Comparison of ENCODE assay signal across 31 mouse cellular contexts in genomic region chr17:47706196-47706595, GRCm38 (mm10). TPM values are rescaled to one million over a fixed set of nuclear protein-coding genes. Genes with fewer than 3 reads are reported as not detected.
DNase-seq lines count a peak whose midpoint lies in the region; ATAC-seq and TF ChIP-seq lines count a peak whose summit lies in the region.
"Had no signal": no experiment of that assay in that cellular context is flagged by ENCODE, and none has a peak within 500 bp of the region (broad histone marks: within the 10 kb centered on the region; RNA-seq: fewer than 3 reads in every experiment).

No protein-coding gene starts in this region.

- no peak overlapping the region for H3K27ac ChIP-seq in embryonic facial prominence, embryonic 14.5 days (replicated peaks; ENCODE audit: low read depth, low read length)
- no peak overlapping the region for H3K27ac ChIP-seq in embryonic facial prominence, embryonic 10.5 days (replicated peaks)
- H3K27ac ChIP-seq in heart, postnatal 0 days (ENCODE audit: low read depth) = no peak overlapping the region
- no peak overlapping the region for H3K27ac ChIP-seq in kidney, embryonic 14.5 days (ENCODE audit: low read depth, low read length)
- H3K27ac ChIP-seq: embryonic facial prominence, embryonic 15.5 days; gastrocnemius, adult 2 months; hindbrain, embryonic 15.5 days; intestine, embryonic 15.5 days; kidney, embryonic 15.5 days; layer of hippocampus, adult 2 months; liver, embryonic 14.5 days; stomach, embryonic 15.5 days had no signal

- no peaks in the 10 kb centered on the region for H3K4me1 ChIP-seq in embryonic facial prominence, embryonic 14.5 days (ENCODE audit: control insufficient read depth, insufficient read depth, low read length)
- peaks cover 29% of the 10 kb centered on the region for H3K4me1 ChIP-seq in embryonic facial prominence, embryonic 10.5 days
- H3K4me1 ChIP-seq in heart, postnatal 0 days (ENCODE audit: control insufficient read depth, insufficient read depth) = no peaks in the 10 kb centered on the region
- peaks cover 6% of the 10 kb centered on the region; the same call in 1 of the 2 replicates for H3K4me1 ChIP-seq in kidney, embryonic 14.5 days (ENCODE audit: control insufficient read depth, insufficient read depth, low read length)
- H3K4me1 ChIP-seq: hindbrain, embryonic 15.5 days had no signal

- H3K36me3 ChIP-seq in embryonic facial prominence, embryonic 14.5 days (ENCODE audit: control insufficient read depth, insufficient read depth, low read length) = peaks cover 26% of the 10 kb centered on the region
- H3K36me3 ChIP-seq in embryonic facial prominence, embryonic 10.5 days (replicated peaks) = peaks cover 35% of the 10 kb centered on the region
- H3K36me3 ChIP-seq in heart, postnatal 0 days (replicated peaks; ENCODE audit: control insufficient read depth, insufficient read depth, low read length) = peaks cover 19% of the 10 kb centered on the region; the same call in 1 of the 2 replicates
- peaks cover 20% of the 10 kb centered on the region; the same call in 1 of the 2 replicates for H3K36me3 ChIP-seq in kidney, embryonic 14.5 days (ENCODE audit: control insufficient read depth, insufficient read depth, low read length)
- H3K36me3 ChIP-seq: intestine, embryonic 15.5 days had no signal

- H3K4me3 ChIP-seq in embryonic facial prominence, embryonic 14.5 days (ENCODE audit: low read depth, low read length) = no peak overlapping the region
- H3K4me3 ChIP-seq in embryonic facial prominence, embryonic 10.5 days = no peak overlapping the region
- H3K4me3 ChIP-seq in heart, postnatal 0 days (ENCODE audit: low read depth, low read length) = no peak overlapping the region
- no peak overlapping the region for H3K4me3 ChIP-seq in kidney, embryonic 14.5 days (ENCODE audit: low read length)
- H3K4me3 ChIP-seq: embryonic facial prominence, embryonic 15.5 days; gastrocnemius, adult 2 months; hindbrain, embryonic 15.5 days; intestine, embryonic 15.5 days; kidney, embryonic 15.5 days; layer of hippocampus, adult 2 months; limb, embryonic 15.5 days; stomach, embryonic 15.5 days had no signal

- H3K9ac ChIP-seq in embryonic facial prominence, embryonic 14.5 days (ENCODE audit: low read depth, low read length) = no peak overlapping the region
- H3K9ac ChIP-seq in heart, postnatal 0 days (replicated peaks; ENCODE audit: low read depth, low read length) = no peak overlapping the region
- no peak overlapping the region for H3K9ac ChIP-seq in kidney, embryonic 14.5 days (ENCODE audit: low read depth, low read length)
- H3K9ac ChIP-seq: embryonic facial prominence, embryonic 15.5 days; hindbrain, embryonic 15.5 days; intestine, embryonic 15.5 days; kidney, embryonic 15.5 days; limb, embryonic 15.5 days; liver, embryonic 14.5 days; stomach, embryonic 15.5 days had no signal

- WGBS in embryonic facial prominence, embryonic 14.5 days = 50% methylated on average over 1 of the region's 1 CpGs
- WGBS in embryonic facial prominence, embryonic 10.5 days = 69% methylated on average over 1 of the region's 1 CpGs
- WGBS in heart, postnatal 0 days = 60% methylated on average over 1 of the region's 1 CpGs
- 57% methylated on average over 1 of the region's 1 CpGs for WGBS in kidney, embryonic 14.5 days

- H3K9me3 ChIP-seq in embryonic facial prominence, embryonic 14.5 days (ENCODE audit: control insufficient read depth, low read length) = no peaks in the 10 kb centered on the region
- no peaks in the 10 kb centered on the region for H3K9me3 ChIP-seq in embryonic facial prominence, embryonic 10.5 days
- no peaks in the 10 kb centered on the region for H3K9me3 ChIP-seq in heart, postnatal 0 days (replicated peaks; ENCODE audit: control insufficient read depth, low read length)
- H3K9me3 ChIP-seq in kidney, embryonic 14.5 days (ENCODE audit: control insufficient read depth, low read length) = no peaks in the 10 kb centered on the region
- H3K9me3 ChIP-seq: embryonic facial prominence, embryonic 15.5 days; hindbrain, embryonic 15.5 days; intestine, embryonic 15.5 days; kidney, embryonic 15.5 days; limb, embryonic 15.5 days; stomach, embryonic 15.5 days had no signal

- H3K4me2 ChIP-seq in embryonic facial prominence, embryonic 14.5 days (ENCODE audit: low read depth, low read length) = no peak overlapping the region
- no peak overlapping the region for H3K4me2 ChIP-seq in heart, postnatal 0 days (ENCODE audit: low read depth, low read length)
- no peak overlapping the region for H3K4me2 ChIP-seq in kidney, embryonic 14.5 days (replicated peaks; ENCODE audit: low read depth, low read length)
- H3K4me2 ChIP-seq: embryonic facial prominence, embryonic 15.5 days; hindbrain, embryonic 15.5 days; intestine, embryonic 15.5 days; kidney, embryonic 15.5 days; limb, embryonic 15.5 days; stomach, embryonic 15.5 days had no signal

- no peak for TF ChIP-seq CTCF in heart, postnatal 0 days (IDR thresholded peaks at IDR 0.05; ENCODE audit: low read depth)

- DNase-seq in embryonic facial prominence, embryonic 14.5 days (ENCODE audit: low spot score) = peak; percentile 35
- DNase-seq in embryonic facial prominence, embryonic 10.5 days (ENCODE audit: low spot score) = no peak
- DNase-seq in heart, postnatal 0 days (ENCODE audit: low spot score) = peak; percentile 27
- no peak for DNase-seq in heart, adult 9 months (ENCODE audit: low spot score in 2 of 2)
- DNase-seq in kidney, postnatal 4 days = peak; percentile 50 to 69
- peak; percentile 39 to 67 for DNase-seq in lung, postnatal 4 days
- DNase-seq in lung, adult 18-20 months = no peak
- DNase-seq: adrenal gland, postnatal 10 days; cerebellum, adult 2 months; cerebellum, postnatal 36 days; embryo, embryonic 11 days; gastrocnemius, adult 2 months; layer of hippocampus, postnatal 36 days; midbrain, embryonic 14.5 days; thymus, postnatal 25 days had no signal

- H3K27me3 ChIP-seq in embryonic facial prominence, embryonic 14.5 days (replicated peaks; ENCODE audit: control insufficient read depth, insufficient read depth, low read length) = no peaks in the 10 kb centered on the region
- peaks cover 42% of the 10 kb centered on the region for H3K27me3 ChIP-seq in embryonic facial prominence, embryonic 10.5 days (replicated peaks; ENCODE audit: low read depth, poor library complexity, severe bottlenecking)
- no peaks in the 10 kb centered on the region for H3K27me3 ChIP-seq in heart, postnatal 0 days (ENCODE audit: control insufficient read depth, insufficient read depth, low read length)
- peaks cover 3% of the 10 kb centered on the region; the same call in 1 of the 2 replicates for H3K27me3 ChIP-seq in kidney, embryonic 14.5 days (ENCODE audit: control insufficient read depth, insufficient read depth, low read length)
- H3K27me3 ChIP-seq: embryonic facial prominence, embryonic 15.5 days; stomach, embryonic 15.5 days had no signal

- no peak for TF ChIP-seq EP300 in heart, postnatal 0 days (IDR thresholded peaks at IDR 0.05; ENCODE audit: low read depth)

- no peak; the same call in 1 of the 2 replicates for ATAC-seq in embryonic facial prominence, embryonic 14.5 days (ENCODE audit: low read depth)
- ATAC-seq in heart, postnatal 0 days (ENCODE audit: insufficient read depth, low read depth) = 0 out of 2 replicates have a peak, but pooled peaks have one; percentile 15
- ATAC-seq in kidney, embryonic 14.5 days (ENCODE audit: low FRiP score, low TSS enrichment) = no peak
- ATAC-seq: forebrain, embryonic 14.5 days had no signal

RNA-seq across cellular contexts. Expression of gene Prickle4, which starts 11.7 kb away (rescaled TPM):
- 1.8 and 2.1 TPM in 2 replicates for polyA plus RNA-seq in embryonic facial prominence, embryonic 14.5 days (2014; fragmentation: Nextera tagmentation; extraction: Ambion mirVana)
- polyA plus RNA-seq in embryonic facial prominence, embryonic 10.5 days (2016; fragmentation: Nextera tagmentation; extraction: Ambion mirVana) = 0.35 TPM in 1 of 2 replicates, not detected in the other
- total RNA-seq in heart, postnatal 0 days (2014; rRNA removed; ENCODE audit: low replicate concordance) = 9.9 TPM in 1 of 2 replicates, not detected in the other
- 0.36 and 0.93 TPM in 2 replicates for polyA plus RNA-seq in heart, postnatal 0 days (2015; fragmentation: Nextera tagmentation; extraction: Ambion mirVana)
- polyA plus RNA-seq in kidney, embryonic 14.5 days (2014; fragmentation: Nextera tagmentation; extraction: Ambion mirVana) = 0.99 and 1.3 TPM in 2 replicates
- total RNA-seq: megakaryocyte-erythroid progenitor cell, adult 5-6 weeks; neutrophil, adult 5-6 weeks had no signal
- polyA plus RNA-seq: midbrain, embryonic 14.5 days had no signal

RNA-seq across cellular contexts. Expression of gene Gm21981, which starts 11.9 kb away (rescaled TPM):
- polyA plus RNA-seq in embryonic facial prominence, embryonic 14.5 days (2014; fragmentation: Nextera tagmentation; extraction: Ambion mirVana) = 1.5 and 2.1 TPM in 2 replicates
- 0.21 and 0.24 TPM in 2 replicates for polyA plus RNA-seq in embryonic facial prominence, embryonic 10.5 days (2016; fragmentation: Nextera tagmentation; extraction: Ambion mirVana)
- 0.12 TPM in 1 of 2 replicates, not detected in the other for total RNA-seq in heart, postnatal 0 days (2014; rRNA removed; ENCODE audit: low replicate concordance)
- 0.19 and 0.22 TPM in 2 replicates for polyA plus RNA-seq in heart, postnatal 0 days (2015; fragmentation: Nextera tagmentation; extraction: Ambion mirVana)
- polyA plus RNA-seq in kidney, embryonic 14.5 days (2014; fragmentation: Nextera tagmentation; extraction: Ambion mirVana) = 0.55 and 1.2 TPM in 2 replicates
- total RNA-seq: neutrophil, adult 5-6 weeks had no signal

RNA-seq across cellular contexts. Expression of gene Frs3, which starts 17.4 kb away (rescaled TPM):
- 4.0 and 4.2 TPM in 2 replicates for polyA plus RNA-seq in embryonic facial prominence, embryonic 14.5 days (2014; fragmentation: Nextera tagmentation; extraction: Ambion mirVana)
- polyA plus RNA-seq in embryonic facial prominence, embryonic 10.5 days (2016; fragmentation: Nextera tagmentation; extraction: Ambion mirVana) = 7.3 and 8.3 TPM in 2 replicates
- total RNA-seq in heart, postnatal 0 days (2014; rRNA removed; ENCODE audit: low replicate concordance) = 6.1 and 18.9 TPM in 2 replicates
- polyA plus RNA-seq in heart, postnatal 0 days (2015; fragmentation: Nextera tagmentation; extraction: Ambion mirVana) = 3.7 and 4.2 TPM in 2 replicates
- 2.9 and 4.6 TPM in 2 replicates for polyA plus RNA-seq in kidney, embryonic 14.5 days (2014; fragmentation: Nextera tagmentation; extraction: Ambion mirVana)

RNA-seq across cellular contexts. Expression of gene Tomm6, which starts 18.0 kb away (rescaled TPM):
- polyA plus RNA-seq in embryonic facial prominence, embryonic 14.5 days (2014; fragmentation: Nextera tagmentation; extraction: Ambion mirVana) = 365 and 382 TPM in 2 replicates
- 378 and 379 TPM in 2 replicates for polyA plus RNA-seq in embryonic facial prominence, embryonic 10.5 days (2016; fragmentation: Nextera tagmentation; extraction: Ambion mirVana)
- 141 and 171 TPM in 2 replicates for total RNA-seq in heart, postnatal 0 days (2014; rRNA removed; ENCODE audit: low replicate concordance)
- 334 and 345 TPM in 2 replicates for polyA plus RNA-seq in heart, postnatal 0 days (2015; fragmentation: Nextera tagmentation; extraction: Ambion mirVana)
- polyA plus RNA-seq in kidney, embryonic 14.5 days (2014; fragmentation: Nextera tagmentation; extraction: Ambion mirVana) = 415 and 493 TPM in 2 replicates

RNA-seq across cellular contexts. Expression of gene Pgc, which starts 20.4 kb away (rescaled TPM):
- 0.21 TPM in 1 of 2 replicates, not detected in the other for polyA plus RNA-seq in embryonic facial prominence, embryonic 14.5 days (2014; fragmentation: Nextera tagmentation; extraction: Ambion mirVana)
- 0.10 TPM in 1 of 2 replicates, not detected in the other for polyA plus RNA-seq in embryonic facial prominence, embryonic 10.5 days (2016; fragmentation: Nextera tagmentation; extraction: Ambion mirVana)
- 0.35 TPM in 1 of 2 replicates, not detected in the other for total RNA-seq in heart, postnatal 0 days (2014; rRNA removed; ENCODE audit: low replicate concordance)
- not detected in 2 replicates for polyA plus RNA-seq in heart, postnatal 0 days (2015; fragmentation: Nextera tagmentation; extraction: Ambion mirVana)
- polyA plus RNA-seq in kidney, embryonic 14.5 days (2014; fragmentation: Nextera tagmentation; extraction: Ambion mirVana) = not detected in 2 replicates
- total RNA-seq: adrenal gland, postnatal 10 days; gastrocnemius, adult 2 months; gastrocnemius, postnatal 4 days; heart, postnatal 14 days; layer of hippocampus, adult 2 months; layer of hippocampus, postnatal 36 days; left cerebral cortex, postnatal 14 days; megakaryocyte-erythroid progenitor cell, adult 5-6 weeks; neutrophil, adult 5-6 weeks had no signal
- polyA plus RNA-seq: forebrain, embryonic 14.5 days; frontal cortex, adult 2 months; liver, embryonic 14.5 days; midbrain, embryonic 14.5 days had no signal

Comparison
In these comparisons a context has a peak if more than half of its experiments do, and no peak if none do; other contexts are left out.
1. DNase-seq: peak in embryonic facial prominence, embryonic 14.5 days (single experiment), heart, postnatal 0 days (single experiment), kidney, postnatal 4 days (2 of 2) and lung, postnatal 4 days (2 of 2); none in embryonic facial prominence, embryonic 10.5 days (single experiment), heart, adult 9 months (0 of 2) and lung, adult 18-20 months (0 of 2).